Mouse (Mus musculus) small intestine, adult 2 months (tissue): ENCODE measurements at regions not wholly inside any gene's neighbourhood (a gene's known extent, or its start where the extent isn't known, plus 50 kb on each side); places are given as distances from the start of the nearest gene placed in this dataset.
A peak's percentile ranks its signal among the peaks of the same experiment; 100 is the strongest.

ENCODE experiments used
- H3K27ac ChIP-seq: fragments of 200-500 bp; 2 replicates; pipeline ENCODE4 v1.5.1; 2012; ENCODE audit warnings: low read depth, low read length, control low read depth, inconsistent platforms; ENCODE audit not compliant: insufficient read depth
- H3K27me3 ChIP-seq: fragments of 200-500 bp; 2 replicates; pipeline ENCODE4 v1.6.1; 2012; ENCODE audit warnings: mild to moderate bottlenecking, moderate library complexity, low read length, inconsistent platforms; ENCODE audit not compliant: control insufficient read depth, insufficient read depth
- H3K36me3 ChIP-seq: fragments of 200-500 bp; 2 replicates; pipeline ENCODE4 v1.6.1; 2012; ENCODE audit warnings: mild to moderate bottlenecking, low read length, control low read depth, inconsistent platforms; ENCODE audit not compliant: control insufficient read depth, insufficient read depth
- H3K4me1 ChIP-seq: fragments of 200-500 bp; 2 replicates; pipeline ENCODE4 v1.6.1; 2012; ENCODE audit warnings: low read length, inconsistent platforms, mixed read lengths; ENCODE audit not compliant: control insufficient read depth, insufficient read depth, insufficient read length
- H3K4me3 ChIP-seq: fragments of 200-500 bp; 2 replicates; pipeline ENCODE4 v1.5.1; 2012; ENCODE audit warnings: low read depth, mild to moderate bottlenecking, control low read depth, inconsistent platforms, low read length, moderate library complexity
- CTCF ChIP-seq: fragments of 200-500 bp; IDR thresholded peaks from 2 replicates; pipeline ENCODE4 v1.5.1; 2012; ENCODE audit warnings: low read depth, mild to moderate bottlenecking, control low read depth, inconsistent platforms, low read length, moderate library complexity, mixed read lengths; ENCODE audit not compliant: insufficient replicate concordance, insufficient read length; ENCODE audit errors: extremely low read depth
- POLR2A ChIP-seq: fragments of 200-500 bp; IDR thresholded peaks from 2 replicates; pipeline ENCODE4 v1.6.1; 2012; ENCODE audit warnings: low read depth, mild to moderate bottlenecking, control low read depth, inconsistent platforms, low read length, moderate library complexity
- WGBS: fragments of 180-500 bp; shearing (Covaris S2); methylation state at CpG from one replicate; pipeline ENCODE4 v1.1.7; 2018; 5-methylcytosine and 5-hydroxymethylcytosine counted together

GRCm38 (mm10) chr2:84173450-84173849, 183.1 kb downstream of the Gm13691 start:
- Histone ChIP-seq H3K4me1 (no peaks in the 10 kb centered on the region), H3K4me3 (no peak overlapping the region), H3K36me3 (no peaks in the 10 kb centered on the region), H3K27me3 (no peaks in the 10 kb centered on the region), H3K27ac (no peak overlapping the region)
- 80% methylated on average over 3 of the region's 3 CpGs for WGBS
- TF ChIP-seq POLR2A (no peak), CTCF (no peak)

- TF ChIP-seq CTCF (no peak), POLR2A (no peak)
- Histone ChIP-seq H3K36me3 (no peaks in the 10 kb centered on the region), H3K27ac (no peak overlapping the region), H3K27me3 (no peaks in the 10 kb centered on the region), H3K4me3 (no peak overlapping the region), H3K4me1 (no peaks in the 10 kb centered on the region)
- WGBS = 27% methylated on average over 5 of the region's 5 CpGs
These were observed 193.4 kb downstream of the Gm13691 start for GRCm38 (mm10) chr2:84183624-84184287.

- Histone ChIP-seq H3K27me3 (no peaks in the 10 kb centered on the region), H3K4me3 (no peak overlapping the region), H3K4me1 (no peaks in the 10 kb centered on the region), H3K27ac (peak overlapping the region; percentile 46; the same call in 1 of the 2 replicates), H3K36me3 (no peaks in the 10 kb centered on the region)
- WGBS = 70% methylated on average over 19 of the region's 19 CpGs
- TF ChIP-seq CTCF (no peak), POLR2A (no peak)
These were observed 194.1 kb downstream of the Gm13691 start for GRCm38 (mm10) chr2:84184288-84185015.

GRCm38 (mm10) chr2:84185016-84185330, 194.6 kb downstream of the Gm13691 start:
- H3K27ac ChIP-seq = no peak overlapping the region

GRCm38 (mm10) chr2:84186126-84186701, 195.9 kb downstream of the Gm13691 start:
- Histone ChIP-seq H3K4me1 (no peaks in the 10 kb centered on the region), H3K4me3 (no peak overlapping the region), H3K27me3 (no peaks in the 10 kb centered on the region), H3K36me3 (no peaks in the 10 kb centered on the region), H3K27ac (no peak overlapping the region)
- TF ChIP-seq CTCF (no peak), POLR2A (no peak)
- WGBS = 43% methylated on average over 9 of the region's 9 CpGs

More at GRCm38 (mm10) chr2:84185016-84185330, 194.6 kb downstream of the Gm13691 start:
- Histone ChIP-seq H3K4me3 (no peak overlapping the region), H3K4me1 (no peaks in the 10 kb centered on the region), H3K36me3 (no peaks in the 10 kb centered on the region), H3K27me3 (no peaks in the 10 kb centered on the region)
- no peak for TF ChIP-seq CTCF
- TF ChIP-seq POLR2A = no peak
- 83% methylated on average over 7 of the region's 7 CpGs for whole genome bisulfite sequencing

- H3K36me3 ChIP-seq = no peaks in the 10 kb centered on the region
- no peak overlapping the region for H3K4me3 ChIP-seq
- H3K27me3 ChIP-seq = no peaks in the 10 kb centered on the region
- TF ChIP-seq CTCF (no peak), POLR2A (no peak)
- H3K4me1 ChIP-seq = no peaks in the 10 kb centered on the region
- no peak overlapping the region for H3K27ac ChIP-seq
- 93% methylated on average over 4 of the region's 4 CpGs for WGBS
These were observed 197.1 kb downstream of the Gm13691 start for GRCm38 (mm10) chr2:84187456-84187855.

GRCm38 (mm10) chr2:84189302-84189701, 198.9 kb downstream of the Gm13691 start:
- WGBS = 70% methylated on average over 3 of the region's 3 CpGs
- no peaks in the 10 kb centered on the region for H3K4me1 ChIP-seq
- no peaks in the 10 kb centered on the region for H3K27me3 ChIP-seq
- no peak overlapping the region for H3K27ac ChIP-seq
- H3K36me3 ChIP-seq = no peaks in the 10 kb centered on the region
- H3K4me3 ChIP-seq = no peak overlapping the region
- TF ChIP-seq POLR2A (no peak), CTCF (no peak)
